Mouse (Mus musculus) thymus, adult 2 months (tissue): ENCODE measurements at regions not wholly inside any gene's neighbourhood (a gene's known extent, or its start where the extent isn't known, plus 50 kb on each side); places are given as distances from the start of the nearest gene placed in this dataset.

Experiments used
- CTCF ChIP-seq: fragments of 200-500 bp; IDR thresholded peaks from 2 replicates; pipeline ENCODE4 v1.5.1; 2012; ENCODE audit warnings: mild to moderate bottlenecking, control low read depth, low read length, moderate library complexity, borderline replicate concordance; ENCODE audit not compliant: control insufficient read depth, poor library complexity, insufficient read depth; ENCODE audit errors: extremely low read depth
- POLR2A ChIP-seq: fragments of 200-500 bp; IDR thresholded peaks from 2 replicates; pipeline ENCODE4 v1.6.1; 2012; ENCODE audit warnings: mild to moderate bottlenecking, low read length, control low read depth, moderate library complexity; ENCODE audit not compliant: control insufficient read depth, poor library complexity, insufficient read depth; ENCODE audit errors: extremely low read depth

DNA sequence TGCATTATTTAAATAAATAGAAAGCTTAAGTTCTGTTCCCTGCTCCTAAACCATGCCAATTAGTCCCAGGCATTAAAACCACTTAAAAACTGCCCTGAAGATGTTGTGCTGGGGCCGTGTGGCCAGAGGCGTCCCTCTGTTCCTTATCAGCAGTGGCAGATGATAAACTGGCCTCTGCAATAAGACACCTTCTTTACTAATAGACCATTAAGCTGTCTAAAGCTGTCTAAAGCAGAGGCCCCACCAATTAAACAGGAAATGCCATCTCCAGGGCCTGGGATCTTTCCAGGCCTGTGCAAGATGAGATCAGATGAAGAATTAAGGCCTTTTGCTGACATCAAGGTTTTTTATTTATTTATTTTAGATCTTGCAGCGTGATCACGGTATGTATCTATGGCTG is 118.6 kb downstream of the Edn3 start:
- TF ChIP-seq CTCF (no peak), POLR2A (no peak)
